Mouse (Mus musculus) lung, adult 2 months (tissue): ENCODE data around the gene Egln1.

ENCODE experiments used
- CTCF ChIP-seq: fragments of 200-500 bp; IDR thresholded peaks from 2 replicates; pipeline ENCODE4 v1.5.1; 2011; ENCODE audit warnings: mild to moderate bottlenecking, low read length, control low read depth; ENCODE audit not compliant: insufficient read depth
- POLR2A ChIP-seq: fragments of 200-500 bp; IDR thresholded peaks from 2 replicates; pipeline ENCODE4 v1.6.1; 2011; ENCODE audit warnings: low read depth, mild to moderate bottlenecking, control low read depth, low read length, borderline replicate concordance; ENCODE audit errors: extremely low read depth

- TF ChIP-seq POLR2A, result no peak
- no peak for TF ChIP-seq CTCF
Observed at GRCm38 (mm10) chr8:124954572-124955082, 5.5 kb upstream of the Egln1 start.
